Mouse (Mus musculus) right cerebral cortex, postnatal 14 days (tissue): ENCODE results near the gene Sp7.
"Not testable (repeated sequence)": the region's sequence is repeated elsewhere in the genome, so short reads cannot be mapped to it uniquely, and the experiment has no call there.

Experiments
- DNase-seq: peaks from one replicate; pipeline ENCODE4 v3.0.0; 2022

Sp7 gene

DNA sequence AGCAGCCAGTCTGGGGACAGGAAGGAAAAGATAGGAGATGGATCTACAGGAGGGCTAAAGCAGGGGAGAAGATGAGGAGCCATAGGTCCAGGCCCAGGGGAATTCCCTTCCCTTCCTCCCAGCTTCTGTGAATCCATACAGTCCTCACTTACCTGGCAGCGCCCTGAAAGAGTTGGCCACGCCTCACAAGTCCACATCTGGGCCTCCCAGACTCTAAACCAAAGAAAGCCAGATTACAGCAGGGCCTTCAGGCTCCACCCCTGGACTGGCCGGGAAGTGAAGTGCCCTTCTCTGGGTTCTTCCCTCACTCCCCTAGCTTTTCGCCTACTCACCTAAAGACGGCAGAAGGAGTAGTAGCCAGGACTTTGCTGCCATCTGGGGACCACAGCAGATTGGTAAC lies 27.4 kb downstream of the Sp7 start:
- DNase-seq: no peak

DNA sequence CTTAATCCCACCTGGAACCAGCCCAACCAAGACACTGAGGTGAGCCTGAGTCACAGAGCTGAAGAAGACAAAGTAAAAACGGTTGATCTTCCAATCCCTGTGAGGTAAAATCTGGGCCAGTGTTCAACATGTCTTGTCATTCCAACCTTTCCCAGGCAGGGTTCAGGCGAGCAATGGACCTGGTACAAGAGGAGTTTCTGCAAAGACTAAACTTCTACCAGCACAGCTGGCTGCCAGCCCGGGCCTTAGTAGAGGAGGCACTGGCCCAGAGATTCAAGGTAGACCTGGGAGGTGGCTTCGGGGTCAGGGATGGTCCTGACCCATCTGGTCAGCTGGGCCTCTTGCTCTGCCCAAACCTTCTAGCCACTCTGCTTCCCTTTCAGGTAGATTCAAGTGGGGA lies 30.0 kb downstream of the Sp7 start:
- no peak for DNase-seq

DNA sequence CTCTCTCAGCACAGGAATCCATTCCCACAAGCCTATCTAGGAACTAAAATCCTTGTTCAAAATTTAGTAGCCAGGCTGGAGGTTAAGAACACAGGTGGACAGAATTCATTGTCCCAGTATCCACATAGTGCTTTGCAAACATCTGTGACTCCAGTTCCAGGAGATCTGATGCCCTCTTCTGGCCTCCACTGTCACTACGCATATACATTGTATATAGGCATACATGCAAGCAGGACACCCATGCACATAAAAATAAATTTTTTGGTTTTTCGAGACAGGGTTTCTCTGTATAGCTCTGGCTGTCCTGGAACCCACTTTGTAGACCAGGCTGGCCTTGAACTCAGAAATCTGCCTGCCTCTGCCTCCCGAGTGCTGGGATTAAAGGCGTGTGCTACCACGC lies 31.1 kb downstream of the Sp7 start:
- DNase-seq: not testable (repeated sequence)

DNA sequence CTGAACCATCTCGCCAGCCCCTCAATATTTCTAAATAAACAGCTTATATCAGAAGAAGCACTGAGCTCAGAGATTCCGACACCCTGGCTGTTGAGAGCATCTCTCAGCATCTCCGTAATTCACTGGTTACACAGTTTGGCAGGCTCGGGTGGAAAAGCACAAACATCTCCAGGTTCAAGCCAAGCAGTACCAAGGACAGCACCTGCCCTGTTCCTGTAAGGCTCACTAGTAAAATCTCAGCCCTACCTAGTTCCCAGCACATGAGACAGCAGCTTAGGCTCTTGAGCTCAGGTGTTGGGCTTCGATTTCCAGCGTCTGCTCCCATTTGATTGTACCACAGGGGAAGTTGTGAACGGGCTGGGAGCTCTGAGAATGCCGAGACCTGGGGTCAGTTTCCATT lies 31.7 kb downstream of the Sp7 start:
- no peak for DNase-seq

DNA sequence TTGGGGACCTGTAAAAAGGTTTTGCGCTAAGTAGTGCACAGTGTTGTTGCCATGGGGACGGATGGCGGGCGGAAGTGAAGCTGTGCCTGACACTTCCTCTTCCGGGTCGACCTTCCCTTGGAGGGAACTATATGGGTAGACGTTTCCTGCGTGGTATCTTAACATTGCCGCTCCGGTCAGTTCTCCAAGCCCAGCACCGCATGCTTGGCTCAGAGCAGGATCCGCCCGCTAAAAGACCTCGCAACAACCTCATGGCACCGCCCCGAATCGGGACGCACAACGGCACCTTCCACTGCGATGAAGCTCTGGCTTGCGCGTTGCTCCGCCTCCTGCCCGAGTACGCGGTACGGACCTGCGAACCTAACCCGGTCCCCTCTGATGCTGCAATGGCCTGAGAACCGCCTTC lies 35.4 kb downstream of the Sp7 start, which contains the start of gene Myg1:
Gene Myg1 (plus strand): TSS at position 100 of the 406 bp plus-strand sequence.
- DNase-seq: peak; percentile 77

DNA sequence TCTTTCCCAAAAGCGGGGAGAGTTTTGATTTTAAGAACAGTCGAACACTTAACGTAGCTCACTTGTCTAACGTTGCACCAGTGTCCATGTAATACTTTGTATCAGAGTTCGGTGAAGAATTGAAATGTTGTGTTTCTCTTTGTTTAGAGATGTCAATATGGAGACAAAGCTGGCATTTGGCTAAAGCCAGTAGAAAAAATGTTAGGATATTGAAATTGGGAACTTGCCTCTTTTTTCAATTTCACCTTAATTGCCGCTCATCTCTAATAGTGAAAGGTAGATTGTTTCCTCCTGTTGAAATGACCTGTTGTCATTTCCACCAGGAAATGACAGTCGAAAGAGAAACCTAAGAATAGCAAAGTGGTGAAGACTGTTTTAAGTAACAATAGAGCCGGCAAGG lies 40.1 kb downstream of the Sp7 start:
- DNase-seq: no peak

DNA sequence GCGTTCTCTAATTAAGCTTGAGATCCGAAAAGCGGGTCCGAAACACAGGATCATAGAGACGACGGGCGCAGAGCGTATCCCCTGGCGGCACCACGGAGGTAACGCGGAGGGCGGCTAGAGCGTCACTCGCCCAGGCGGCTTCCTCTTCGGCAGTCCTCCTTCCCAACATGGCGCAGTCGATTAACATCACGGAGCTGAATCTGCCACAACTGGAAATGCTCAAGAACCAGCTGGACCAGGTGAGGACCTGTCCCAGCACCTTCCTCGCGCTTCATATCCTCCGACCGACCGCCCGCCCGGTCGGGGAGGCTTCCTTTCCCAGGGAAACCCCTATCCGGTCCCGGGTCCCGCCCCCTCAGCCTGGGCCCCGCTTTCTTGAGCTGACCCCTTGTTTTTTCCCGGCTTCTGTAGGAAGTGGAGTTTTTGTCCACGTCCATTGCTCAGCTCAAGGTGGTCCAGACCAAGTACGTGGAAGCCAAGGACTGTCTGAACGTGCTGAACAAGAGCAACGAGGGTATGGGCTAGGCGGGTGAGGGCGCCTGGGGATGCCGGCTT lies 40.9 kb downstream of the Sp7 start, which contains the start of gene Pfdn5:
Gene Pfdn5 (plus strand): TSS at position 95 of the 555 bp plus-strand sequence.
- peak; percentile 91 for DNase-seq

DNA sequence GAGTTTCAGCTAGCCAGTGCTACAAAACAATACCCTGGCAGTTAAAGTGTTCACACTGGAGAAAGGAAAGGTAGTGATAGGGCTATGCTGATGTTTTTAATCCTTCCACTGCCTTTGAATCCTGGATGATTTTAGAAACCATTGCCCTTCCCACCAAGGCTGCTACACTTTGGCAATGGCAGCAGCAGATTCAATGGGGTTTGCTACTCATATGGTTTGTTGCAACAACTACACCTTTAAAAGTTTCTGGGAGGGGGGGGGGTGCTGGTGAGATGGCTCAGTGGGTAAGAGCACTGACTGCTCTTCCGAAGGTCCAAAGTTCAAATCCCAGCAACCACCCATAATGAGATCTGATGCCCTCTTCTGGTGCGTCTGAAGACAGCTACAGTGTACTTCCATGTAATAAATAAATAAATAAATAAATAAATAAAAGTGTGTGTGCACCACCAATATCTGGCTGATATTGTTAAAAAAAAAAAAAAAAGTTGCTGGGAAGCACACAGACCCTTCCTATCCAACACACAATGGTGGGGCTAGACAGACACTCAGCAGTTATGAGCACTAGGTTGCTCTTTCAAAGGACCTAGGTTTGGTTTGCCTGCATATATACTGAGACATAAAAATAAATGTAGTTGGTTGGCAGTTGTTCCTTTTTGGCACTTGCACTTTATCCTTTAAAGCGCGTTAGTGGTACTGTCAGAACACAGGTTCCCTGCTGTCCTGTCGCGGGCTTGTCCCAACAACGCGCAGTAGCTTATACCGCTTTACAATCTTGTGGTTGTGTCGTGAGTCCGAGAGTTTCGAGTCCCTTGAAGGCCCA lies 42.1 kb downstream of the Sp7 start:
- DNase-seq: no peak

DNA sequence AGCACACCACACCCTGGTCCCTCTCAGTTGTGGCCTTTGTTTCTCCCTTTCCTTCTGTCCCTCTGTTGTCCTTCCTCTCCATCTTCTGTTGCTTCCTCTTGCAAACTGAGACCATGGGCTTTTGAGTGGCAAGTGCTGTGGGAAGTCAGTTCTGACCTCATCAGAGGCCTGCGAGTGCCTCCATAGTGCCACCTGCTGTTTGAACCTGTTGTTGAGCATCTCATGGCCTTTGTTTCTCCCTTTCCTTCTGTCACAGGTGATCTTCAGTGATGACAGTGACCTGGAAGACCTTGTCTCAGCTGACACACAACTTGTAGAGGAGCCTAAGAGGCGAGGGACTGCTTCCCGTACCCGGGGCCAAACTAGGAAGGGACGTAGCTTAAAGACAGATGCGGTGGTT lies 50.7 kb downstream of the Sp7 start:
- peak; percentile 63 for DNase-seq

DNA sequence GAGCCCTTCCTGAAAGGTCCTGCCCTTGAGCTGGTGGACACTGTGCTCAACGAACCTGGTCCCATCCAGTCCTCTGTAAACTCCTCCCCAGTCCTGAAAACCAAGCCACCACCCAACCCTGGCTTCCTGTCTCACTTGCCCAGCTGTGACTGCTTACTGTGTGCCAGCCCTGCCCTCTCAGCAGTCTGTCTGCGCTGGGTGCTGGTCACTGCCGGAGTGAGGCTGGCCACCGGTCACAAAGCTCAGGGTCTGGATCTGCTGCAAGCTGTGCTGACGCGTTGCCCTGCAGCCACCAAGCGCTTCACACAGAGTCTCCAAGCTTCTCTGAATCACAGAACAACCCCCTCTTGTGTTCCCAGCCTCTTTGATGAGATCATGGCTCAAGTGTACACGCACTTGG lies 51.7 kb downstream of the Sp7 start:
- no peak for DNase-seq

DNA sequence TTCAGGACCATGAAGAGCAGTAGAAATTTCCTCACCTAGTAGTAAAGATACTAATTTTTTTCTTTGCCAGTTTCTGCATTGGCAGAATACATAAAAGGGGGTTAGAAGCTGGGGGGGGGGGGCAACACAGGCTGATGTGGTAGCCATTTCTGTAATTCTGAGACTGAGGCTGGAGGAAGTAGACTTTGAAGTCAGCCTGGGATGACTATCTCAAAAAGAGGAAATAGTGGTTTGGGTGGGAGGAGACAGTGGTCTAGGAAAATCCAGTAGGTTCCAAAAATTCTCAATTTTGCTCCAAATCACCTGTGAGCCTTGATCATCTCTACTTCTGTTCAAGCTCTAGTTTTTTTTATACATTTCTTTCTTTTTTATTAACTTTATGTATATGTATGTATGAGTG lies 55.5 kb downstream of the Sp7 start:
- no peak for DNase-seq

DNA sequence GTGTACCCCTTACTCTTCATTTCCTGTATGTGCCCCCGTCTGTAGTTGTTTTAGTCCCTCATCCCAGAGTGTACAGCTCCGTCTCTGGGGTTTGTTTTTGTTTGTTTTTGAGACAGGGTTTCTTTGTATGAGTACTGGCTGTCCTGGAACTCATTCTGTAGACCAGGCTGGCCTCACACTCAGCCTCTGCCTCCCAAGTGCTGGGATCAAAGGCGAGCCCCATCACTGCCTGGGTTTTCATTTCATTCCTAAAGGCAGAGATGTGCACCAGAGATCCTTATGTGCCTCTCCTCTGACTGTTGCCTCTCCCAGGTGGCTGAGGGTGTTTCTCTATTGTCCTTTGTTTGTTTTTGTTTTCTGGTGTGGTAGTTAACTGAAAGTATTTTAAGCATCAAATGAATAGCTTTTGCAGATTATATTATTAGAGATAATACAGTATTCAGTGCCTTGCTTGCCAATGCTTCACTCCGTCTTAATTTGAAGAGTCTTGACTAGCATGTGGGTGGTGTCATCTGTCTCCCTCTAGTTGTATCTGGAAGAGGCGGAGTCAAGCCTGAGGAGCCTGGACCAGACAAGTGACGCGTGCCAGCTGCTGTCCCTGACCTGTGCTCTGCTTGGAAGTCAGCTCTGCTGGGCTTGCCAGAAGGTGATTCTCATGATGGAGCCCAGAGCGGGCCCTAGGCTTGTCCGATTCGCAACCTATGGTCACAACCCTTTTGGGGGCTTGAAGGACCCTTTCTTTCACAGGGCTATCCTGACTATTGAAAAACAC lies 56.7 kb downstream of the Sp7 start:
- no peak for DNase-seq

DNA sequence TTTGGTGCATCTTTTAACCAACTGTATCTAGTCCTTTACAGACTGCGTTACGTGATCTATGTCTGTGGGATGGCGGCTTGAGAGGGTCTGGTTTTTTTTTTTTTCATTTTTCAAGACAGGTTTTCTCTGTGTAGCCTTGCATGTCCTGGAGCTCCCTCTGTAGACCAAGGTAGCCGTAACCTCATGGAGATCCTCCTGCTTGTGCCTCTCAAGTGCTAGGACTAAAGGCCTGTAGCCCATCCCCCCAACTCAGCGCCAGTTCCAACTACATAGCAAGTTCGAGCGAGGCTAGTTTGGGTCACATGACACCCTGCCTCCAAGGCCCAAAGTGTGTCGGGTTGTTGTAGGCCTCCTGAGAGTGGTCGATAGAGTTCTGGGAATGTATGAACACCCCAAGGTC lies 58.3 kb downstream of the Sp7 start:
- no peak for DNase-seq
